Comparison of ENCODE assay signal across 12 mouse cellular contexts in the genomic region with DNA sequence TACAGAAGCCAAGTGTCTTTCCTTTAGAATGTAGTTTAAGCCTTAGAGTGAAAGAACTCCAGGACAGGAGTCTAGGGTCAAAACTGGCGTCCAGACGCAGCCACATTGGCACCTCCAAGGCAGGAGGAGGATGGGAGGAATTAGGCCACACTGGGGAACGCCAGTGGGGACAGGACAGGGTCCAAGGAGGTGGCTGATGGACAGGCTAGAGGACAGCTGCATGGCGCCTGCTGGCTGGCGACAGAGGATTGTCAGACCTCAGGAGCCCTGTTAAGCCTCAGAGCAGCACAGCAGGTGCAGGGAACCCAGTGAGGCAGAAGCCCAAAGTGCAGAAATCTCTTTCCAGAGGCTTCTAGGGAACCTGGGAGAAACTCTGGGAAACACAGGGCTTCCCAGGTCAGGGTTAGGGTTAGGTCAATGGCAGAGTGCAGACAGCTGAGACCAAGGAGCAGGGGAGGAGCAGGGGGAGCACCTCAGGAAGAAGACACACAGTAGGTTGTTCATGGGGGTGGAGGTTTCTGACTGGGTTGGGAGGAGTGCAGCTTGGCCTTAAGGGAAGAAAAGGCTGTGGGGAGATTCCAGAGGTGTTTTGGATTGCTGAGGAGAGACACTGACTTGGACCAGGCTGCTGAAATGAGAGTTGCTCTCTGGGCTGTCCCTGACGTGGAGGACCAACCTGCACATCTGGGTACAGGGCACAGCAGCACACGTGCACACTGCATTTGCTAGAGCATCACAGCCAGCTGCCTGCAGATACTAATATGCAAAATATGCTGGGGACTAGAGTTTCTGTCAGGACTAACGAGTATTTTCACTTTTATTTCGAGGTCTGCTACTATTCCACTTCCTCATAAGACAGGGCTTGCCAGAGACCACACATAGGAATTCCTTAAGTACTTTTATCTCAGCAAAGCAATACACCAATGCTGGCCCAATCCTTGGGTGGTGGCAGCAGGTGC. TPM values are rescaled to one million over a fixed set of nuclear protein-coding genes. Genes with fewer than 3 reads are reported as not detected.
DNase-seq lines count a peak whose midpoint lies in the region; ATAC-seq and TF ChIP-seq lines count a peak whose summit lies in the region.
"Had no signal": no experiment of that assay in that cellular context is flagged by ENCODE, and none has a peak within 500 bp of the region (broad histone marks: within the 10 kb centered on the region; RNA-seq: fewer than 3 reads in every experiment).

No protein-coding gene starts in this region.

- no peak for TF ChIP-seq EP300 in heart, adult 2 months (IDR thresholded peaks at IDR 0.05; ENCODE audit: insufficient read depth, low read depth, low read length)
- no peak for TF ChIP-seq EP300 in liver, postnatal 0 days (IDR thresholded peaks at IDR 0.05; ENCODE audit: low read depth)

- no peak for TF ChIP-seq POLR2A in heart, adult 2 months (IDR thresholded peaks at IDR 0.05; ENCODE audit: insufficient read depth, low read depth, low read length)
- no peak for TF ChIP-seq POLR2A in spleen, adult 2 months (IDR thresholded peaks at IDR 0.05; ENCODE audit: low read depth, low read length)

- intact Hi-C loops in heart, adult 2 months (cut with DNase I): loop anchor here (2.0 kb wide), 1 partner anchor 19 kb away; no protein-coding TSS in a partner anchor

- H3K4me3 ChIP-seq in heart, adult 2 months: no peak overlapping the region
- no peak overlapping the region for H3K4me3 ChIP-seq in heart, embryonic 11.5 days (ENCODE audit: low read depth, low read length)
- peak overlapping the region; percentile 19; the same call in 1 of the 2 replicates for H3K4me3 ChIP-seq in spleen, adult 2 months (ENCODE audit: extremely low read depth, insufficient read depth, insufficient read length)
- no peak overlapping the region for H3K4me3 ChIP-seq in liver, postnatal 0 days (ENCODE audit: low read depth, low read length)
- no peak overlapping the region for H3K4me3 ChIP-seq in midbrain, embryonic 15.5 days
- H3K4me3 ChIP-seq: neural tube, embryonic 15.5 days had no signal

- H3K4me1 ChIP-seq in heart, adult 2 months (ENCODE audit: control insufficient read depth, insufficient read depth, low read length): peaks cover 26% of the 10 kb centered on the region
- H3K4me1 ChIP-seq in heart, embryonic 11.5 days (ENCODE audit: control insufficient read depth, insufficient read depth, low read length): peaks cover 10% of the 10 kb centered on the region; the same call in 1 of the 2 replicates
- H3K4me1 ChIP-seq in spleen, adult 2 months (ENCODE audit: control insufficient read depth, insufficient read depth, insufficient read length): peaks cover 46% of the 10 kb centered on the region; the same call in 1 of the 2 replicates
- peaks cover 25% of the 10 kb centered on the region for H3K4me1 ChIP-seq in liver, postnatal 0 days (ENCODE audit: insufficient read depth)
- H3K4me1 ChIP-seq in midbrain, embryonic 15.5 days: peaks cover 6% of the 10 kb centered on the region

- no peak for ATAC-seq in heart, embryonic 11.5 days (replicated peaks; ENCODE audit: insufficient number of reproducible peaks, low FRiP score, low TSS enrichment)
- ATAC-seq in liver, postnatal 0 days: no peak
- no peak for ATAC-seq in midbrain, embryonic 15.5 days (replicated peaks)
- ATAC-seq: forebrain, embryonic 16.5 days had no signal

- H3K9me3 ChIP-seq in heart, embryonic 11.5 days (replicated peaks; ENCODE audit: control insufficient read depth, low read length): no peaks in the 10 kb centered on the region
- H3K9me3 ChIP-seq in liver, postnatal 0 days (ENCODE audit: low read length): no peaks in the 10 kb centered on the region
- H3K9me3 ChIP-seq in midbrain, embryonic 15.5 days: no peaks in the 10 kb centered on the region
- H3K9me3 ChIP-seq: neural tube, embryonic 15.5 days had no signal

- H3K36me3 ChIP-seq in heart, adult 2 months (ENCODE audit: control insufficient read depth, insufficient read depth, low read length): no peaks in the 10 kb centered on the region
- no peaks in the 10 kb centered on the region for H3K36me3 ChIP-seq in heart, embryonic 11.5 days (ENCODE audit: control insufficient read depth, insufficient read depth, low read length)
- H3K36me3 ChIP-seq in spleen, adult 2 months (ENCODE audit: control insufficient read depth, insufficient read depth, low read length): peaks cover 3% of the 10 kb centered on the region; the same call in 1 of the 2 replicates
- H3K36me3 ChIP-seq in liver, postnatal 0 days (replicated peaks; ENCODE audit: insufficient read depth, low read length): no peaks in the 10 kb centered on the region
- H3K36me3 ChIP-seq in midbrain, embryonic 15.5 days (replicated peaks): no peaks in the 10 kb centered on the region
- H3K36me3 ChIP-seq: neural tube, embryonic 15.5 days had no signal

- no peak overlapping the region for H3K4me2 ChIP-seq in heart, embryonic 11.5 days
- peak overlapping the region; percentile 41 for H3K4me2 ChIP-seq in liver, postnatal 0 days (ENCODE audit: low read depth, low read length)
- H3K4me2 ChIP-seq in midbrain, embryonic 15.5 days: no peak overlapping the region
- H3K4me2 ChIP-seq: neural tube, embryonic 15.5 days had no signal

- peaks cover 4% of the 10 kb centered on the region; the same call in 1 of the 2 replicates for H3K79me2 ChIP-seq in heart, adult 2 months (replicated peaks; ENCODE audit: control insufficient read depth, insufficient read depth, low read length)

- H3K9ac ChIP-seq in heart, adult 2 months (ENCODE audit: low read depth, low read length): no peak overlapping the region
- no peak overlapping the region for H3K9ac ChIP-seq in heart, embryonic 11.5 days (ENCODE audit: low read depth, low read length)
- no peak overlapping the region for H3K9ac ChIP-seq in liver, postnatal 0 days (replicated peaks)
- H3K9ac ChIP-seq in midbrain, embryonic 15.5 days: no peak overlapping the region
- H3K9ac ChIP-seq: neural tube, embryonic 15.5 days had no signal

- H3K27ac ChIP-seq in heart, adult 2 months: peak overlapping the region; percentile 23; the same call in 1 of the 2 replicates
- no peak overlapping the region for H3K27ac ChIP-seq in heart, embryonic 11.5 days (ENCODE audit: low read depth, low read length)
- H3K27ac ChIP-seq in spleen, adult 2 months (ENCODE audit: insufficient read depth, low read length): peak overlapping the region; percentile 97
- no peak overlapping the region for H3K27ac ChIP-seq in liver, postnatal 0 days (ENCODE audit: low read depth)
- no peak overlapping the region for H3K27ac ChIP-seq in midbrain, embryonic 15.5 days
- H3K27ac ChIP-seq: neural tube, embryonic 15.5 days had no signal

- no peak for DNase-seq in heart, adult 2 months
- DNase-seq in spleen, adult 2 months (ENCODE audit: low read depth in 1 of 2, low spot score in 2 of 2): peak; percentile 58 to 60
- DNase-seq in spleen, postnatal 14 days (ENCODE audit: low spot score in 2 of 2): no peak
- no peak for DNase-seq in liver, postnatal 0 days
- DNase-seq in lung, postnatal 36 days: no peak
- DNase-seq in right cerebral cortex, postnatal 25 days: no peak
- DNase-seq: cerebellum, adult 11 months; gastrocnemius, postnatal 10 days had no signal

- no peak for TF ChIP-seq CTCF in heart, adult 2 months (IDR thresholded peaks at IDR 0.05)
- TF ChIP-seq CTCF in spleen, adult 2 months (IDR thresholded peaks at IDR 0.05; ENCODE audit: extremely low read depth, insufficient read depth, insufficient read length, insufficient replicate concordance): no peak
- TF ChIP-seq CTCF in liver, postnatal 0 days (IDR thresholded peaks at IDR 0.05; ENCODE audit: low read depth): no peak

- no peaks in the 10 kb centered on the region for H3K27me3 ChIP-seq in heart, adult 2 months (ENCODE audit: control insufficient read depth, insufficient read depth, low read length)
- peaks cover 16% of the 10 kb centered on the region for H3K27me3 ChIP-seq in heart, embryonic 11.5 days (ENCODE audit: control insufficient read depth, insufficient read depth, low read length)
- no peaks in the 10 kb centered on the region for H3K27me3 ChIP-seq in spleen, adult 2 months (ENCODE audit: control insufficient read depth, insufficient read depth, low read length)
- no peaks in the 10 kb centered on the region for H3K27me3 ChIP-seq in liver, postnatal 0 days (ENCODE audit: insufficient read depth, low read length)
- H3K27me3 ChIP-seq in midbrain, embryonic 15.5 days (replicated peaks): peaks cover 16% of the 10 kb centered on the region

- 80% methylated on average over 9 of the region's 9 CpGs for WGBS in heart, adult 2 months
- 56% methylated on average over 9 of the region's 9 CpGs for WGBS in heart, embryonic 11.5 days (ENCODE audit: insufficient replicate concordance)
- 45% methylated on average over 9 of the region's 9 CpGs for WGBS in spleen, adult 2 months
- WGBS in liver, postnatal 0 days (ENCODE audit: insufficient replicate concordance): 65% methylated on average over 9 of the region's 9 CpGs
- whole genome bisulfite sequencing in midbrain, embryonic 15.5 days: 65% methylated on average over 9 of the region's 9 CpGs

RNA-seq across cellular contexts. Expression of gene Traf5, which starts 2.9 kb away (rescaled TPM):
- 1 to 10 TPM; 3.9 to 4.3 TPM for total RNA-seq in heart, adult 2 months (2021)
- 4.4 and 5.1 TPM in 2 replicates for polyA plus RNA-seq in heart, adult 2 months (2012; rRNA removed)
- polyA plus RNA-seq in heart, embryonic 11.5 days (2014; fragmentation: Nextera tagmentation; extraction: Ambion mirVana): 10.1 and 11.2 TPM in 2 replicates
- polyA plus RNA-seq in spleen, adult 2 months (2012; rRNA removed): 31.0 and 32.2 TPM in 2 replicates
- polyA plus RNA-seq in liver, postnatal 0 days (2015; fragmentation: Nextera tagmentation; extraction: Ambion mirVana): 3.4 and 4.2 TPM in 2 replicates
- 1.8 and 3.3 TPM in 2 replicates for polyA plus RNA-seq in midbrain, embryonic 15.5 days (2015; fragmentation: Nextera tagmentation; extraction: Ambion mirVana)

RNA-seq across cellular contexts. Expression of gene Rcor3, which starts 48.4 kb away (rescaled TPM):
- total RNA-seq in heart, adult 2 months (2021): 10 to 100 TPM; 26.3 to 35.0 TPM
- polyA plus RNA-seq in heart, adult 2 months (2012; rRNA removed): 38.3 and 39.7 TPM in 2 replicates
- polyA plus RNA-seq in heart, embryonic 11.5 days (2014; fragmentation: Nextera tagmentation; extraction: Ambion mirVana): 24.8 and 25.7 TPM in 2 replicates
- 16.7 and 18.9 TPM in 2 replicates for polyA plus RNA-seq in spleen, adult 2 months (2012; rRNA removed)
- polyA plus RNA-seq in liver, postnatal 0 days (2015; fragmentation: Nextera tagmentation; extraction: Ambion mirVana): 6.2 and 7.2 TPM in 2 replicates
- polyA plus RNA-seq in midbrain, embryonic 15.5 days (2015; fragmentation: Nextera tagmentation; extraction: Ambion mirVana): 35.8 and 37.4 TPM in 2 replicates

Comparison
In these comparisons a context has a peak if more than half of its experiments do, and no peak if none do; other contexts are left out.
1. DNase-seq: peak in spleen, adult 2 months (2 of 2); none in heart, adult 2 months (0 of 2), spleen, postnatal 14 days (0 of 2), liver, postnatal 0 days (single experiment), lung, postnatal 36 days (single experiment) and right cerebral cortex, postnatal 25 days (single experiment).
2. H3K27ac ChIP-seq: peak in heart, adult 2 months (single experiment) and spleen, adult 2 months (single experiment); none in heart, embryonic 11.5 days (single experiment), liver, postnatal 0 days (single experiment) and midbrain, embryonic 15.5 days (single experiment).